Mouse (Mus musculus) T-helper 17 cell (primary cell): ENCODE data around the gene Fn3k.

Experiments
- in situ Hi-C, 2 experiments: fragments of 300-600 bp; cut with MboI, MseI; formaldehyde crosslinking; loops; 1 replicate in 1 of 2; 2 replicates in 1 of 2; pipeline ENCODE4 v1.15.1; 2025; ENCODE audit warnings: high pct_unique_total_duplicates in 2 of 2

The Fn3k gene

DNA sequence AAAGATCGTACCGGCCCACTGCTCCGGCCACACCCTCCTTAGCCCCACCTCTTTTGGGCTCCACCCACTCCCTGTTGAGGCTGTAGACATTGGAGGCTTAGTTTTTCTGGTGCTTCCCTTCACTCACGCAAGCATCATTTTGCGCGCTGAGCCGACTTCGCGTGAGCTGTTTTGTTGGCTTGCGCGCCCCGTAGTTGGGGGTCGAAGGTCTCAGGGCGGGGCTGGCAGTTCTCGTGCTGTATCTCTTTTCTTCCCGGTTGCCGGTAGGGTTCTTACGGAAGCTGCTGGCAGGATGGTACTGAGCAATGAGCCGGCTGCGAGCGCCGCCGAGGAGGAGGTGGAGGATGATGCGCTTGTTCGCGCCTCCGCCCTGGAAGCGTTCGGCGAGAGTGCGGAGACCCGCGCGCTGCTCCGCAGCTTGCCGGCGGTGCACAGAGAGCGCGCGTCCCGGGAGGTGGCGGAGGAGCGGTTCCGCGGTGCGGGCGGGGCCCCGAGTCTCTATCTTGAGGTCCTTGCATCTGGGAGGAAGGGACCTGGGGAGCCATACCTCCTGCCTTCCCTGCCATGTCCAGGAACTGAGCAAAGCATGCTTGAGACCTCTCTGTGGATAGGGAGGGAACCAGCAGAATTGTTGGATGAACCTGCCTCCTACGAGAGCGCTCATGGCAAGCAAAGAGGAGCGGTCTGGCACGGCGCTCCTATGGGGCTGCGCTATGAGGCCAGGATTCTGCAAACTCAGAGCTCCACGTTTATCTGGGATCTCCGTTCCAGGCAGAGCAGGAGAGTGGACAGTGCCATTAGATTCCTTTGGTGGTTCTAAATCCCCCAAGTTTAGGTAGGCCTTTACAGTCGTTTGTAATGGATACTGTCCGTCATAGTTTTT, 17.3 kb downstream of the Fn3k start, which contains the start of gene Tbcd:
Gene Tbcd, plus strand, starts transcription at position 197 of the 883 bp plus-strand sequence.
- in situ Hi-C loops: loop anchor here in 1 of 2 experiments (5.0 kb wide), 1 partner anchor 80 kb away; no protein-coding TSS in a partner anchor

DNA sequence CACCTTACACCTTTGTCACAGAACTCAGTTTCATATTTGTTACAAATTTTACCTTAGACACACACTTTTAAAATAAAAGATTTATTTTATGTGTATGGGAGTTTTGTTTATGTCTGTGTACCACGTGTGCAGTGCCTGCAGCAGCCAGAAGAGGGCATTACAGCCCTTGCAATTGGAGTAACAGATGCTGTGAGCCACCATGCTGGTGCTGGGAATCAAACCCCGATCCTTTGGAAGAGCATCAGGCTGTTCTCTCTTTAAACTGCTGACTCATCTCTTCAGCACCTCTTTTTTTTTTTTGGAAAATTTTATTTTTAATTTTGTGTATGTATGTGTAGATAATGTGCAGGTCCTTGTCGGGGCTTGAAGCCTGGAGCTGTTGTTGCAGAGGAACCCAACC, 23.2 kb downstream of the Fn3k start:
- in situ Hi-C loops: no loop called here

DNA sequence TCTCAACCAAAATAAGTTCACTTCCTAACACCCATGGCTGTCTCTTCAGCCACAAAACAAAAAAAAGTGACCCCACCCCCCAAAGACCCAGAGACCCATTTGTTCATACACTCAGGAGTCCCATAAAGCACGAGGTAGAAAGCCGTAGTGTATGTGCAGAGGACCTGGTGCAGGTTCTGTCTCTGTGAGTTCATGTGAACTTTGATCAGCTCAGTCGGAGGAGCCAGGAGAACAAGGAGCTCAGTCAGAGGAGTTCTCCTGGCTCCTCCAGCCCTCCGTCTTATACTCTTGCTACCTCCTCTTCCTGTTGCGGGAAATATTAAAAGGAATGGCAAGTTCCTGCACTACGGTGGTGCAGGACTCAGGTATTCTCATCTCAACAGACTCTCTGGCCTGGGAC, 32.7 kb downstream of the Fn3k start:
- in situ Hi-C loops: no loop called here

DNA sequence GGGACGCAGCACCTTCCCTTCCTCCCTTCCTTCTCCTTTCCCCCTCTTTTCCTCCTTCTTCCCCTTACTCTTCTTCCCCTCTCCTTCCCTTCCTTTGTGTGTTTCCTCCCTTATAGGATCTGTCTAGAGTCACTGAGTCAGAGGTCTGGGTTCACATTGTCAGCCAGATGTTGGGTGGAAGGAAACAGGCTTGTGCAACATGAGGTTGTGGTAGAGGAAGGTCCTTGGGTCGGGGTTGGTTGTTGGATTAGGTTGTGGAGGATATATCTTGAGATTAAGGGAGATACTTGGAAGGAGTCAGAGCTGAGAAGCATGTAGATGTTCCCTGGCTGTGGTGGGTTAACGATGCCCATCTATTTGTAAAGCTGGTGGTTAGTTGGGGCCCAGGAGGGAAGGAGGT, 40.1 kb downstream of the Fn3k start:
- in situ Hi-C loops: loop anchor here (5.0 kb wide), 1 partner anchor 332 kb away; no protein-coding TSS in a partner anchor

DNA sequence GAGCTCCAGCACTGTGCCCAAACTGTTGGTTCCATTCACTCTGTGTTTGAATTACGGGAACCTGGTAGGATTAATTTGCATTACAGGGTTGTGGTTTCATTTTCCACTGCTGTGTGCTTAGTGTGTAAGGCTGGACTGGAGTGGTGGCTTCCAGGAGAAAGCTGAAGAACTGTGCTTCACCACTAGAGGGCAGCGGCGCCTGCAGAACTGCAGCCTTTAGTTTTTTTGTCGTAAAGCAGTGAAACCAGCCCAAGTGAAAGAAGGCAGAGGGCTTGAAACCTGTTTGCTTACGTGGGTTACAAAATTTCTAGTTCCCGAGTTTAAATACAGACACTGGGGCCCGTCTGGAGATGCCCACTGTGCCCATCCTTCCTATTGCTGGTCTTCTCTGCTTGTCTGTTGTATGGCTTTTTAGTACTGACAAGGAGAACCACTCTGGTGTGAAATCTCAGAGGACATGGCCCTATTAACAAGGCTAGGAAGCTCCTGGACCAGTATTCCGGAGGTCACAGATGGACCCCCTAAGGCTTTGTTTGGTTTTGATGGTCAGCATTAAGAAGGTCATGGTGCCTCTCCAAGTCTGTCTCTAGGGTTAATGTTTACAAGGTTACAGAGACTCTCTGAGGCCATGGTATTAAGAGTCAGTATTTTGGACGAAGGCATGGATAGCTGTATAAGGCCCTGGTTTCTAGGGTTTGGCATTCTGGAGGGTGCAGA, 41.1 kb downstream of the Fn3k start:
- in situ Hi-C loops: loop anchor here in 1 of 2 experiments (5.0 kb wide), 1 partner anchor 331 kb away; no protein-coding TSS in a partner anchor

DNA sequence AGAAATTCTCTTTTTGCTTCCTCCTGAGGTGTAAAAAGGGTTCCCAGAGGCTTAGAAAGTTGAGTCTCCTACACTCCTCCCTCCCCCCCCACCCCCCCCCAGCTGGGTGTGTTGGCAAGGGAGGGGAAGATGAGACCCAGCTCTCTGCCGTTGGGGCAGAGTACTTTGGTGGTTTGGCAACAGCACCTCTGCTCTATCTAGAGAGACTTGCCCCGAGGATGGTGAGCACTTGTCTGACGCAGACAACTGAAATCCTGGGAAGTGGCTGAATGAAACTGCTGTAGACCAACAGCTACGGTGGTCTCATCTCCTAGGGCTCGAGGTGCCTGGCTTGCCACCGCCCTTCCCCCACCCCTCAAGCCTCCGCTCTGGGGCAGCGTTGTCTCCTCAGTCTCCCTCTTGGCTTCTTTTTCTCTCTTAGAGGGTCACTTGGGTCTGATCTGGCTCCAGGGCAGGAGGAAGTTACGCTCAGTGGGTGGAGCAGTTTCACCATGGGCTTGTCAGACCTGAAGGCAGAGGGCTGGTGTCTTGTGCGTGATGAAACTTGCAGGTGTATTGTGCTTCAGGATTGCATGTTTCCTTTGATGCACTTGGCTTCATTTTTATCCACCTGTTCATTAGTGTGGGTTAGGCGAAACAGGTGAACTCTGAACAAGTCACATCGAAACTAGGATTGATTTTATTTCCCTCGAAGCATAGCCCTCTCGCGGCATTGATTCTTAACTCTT, 44.9 kb downstream of the Fn3k start:
- in situ Hi-C loops: loop anchor here in 1 of 2 experiments (5.0 kb wide), 1 partner anchor 328 kb away; no protein-coding TSS in a partner anchor

DNA sequence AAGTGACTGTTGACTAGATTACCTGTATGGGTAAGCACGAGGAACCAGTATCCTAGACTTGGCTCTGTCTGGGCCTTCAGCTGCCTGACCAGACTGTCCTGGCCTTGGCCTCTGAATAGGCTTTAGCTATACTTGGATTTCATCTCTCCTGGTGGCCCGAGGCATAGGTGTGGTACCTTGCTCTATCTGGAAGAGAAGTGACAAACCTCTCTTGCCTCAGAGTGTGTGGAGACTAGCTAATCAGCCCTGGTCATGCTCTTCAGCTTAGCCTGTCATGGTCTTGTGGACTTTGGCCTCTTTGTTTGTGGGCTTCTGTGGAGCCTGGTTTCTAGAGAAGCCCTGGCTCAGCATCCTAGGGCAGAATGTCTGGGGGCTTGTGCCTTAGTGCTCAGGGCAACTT, 46.4 kb downstream of the Fn3k start:
- in situ Hi-C loops: no loop called here

DNA sequence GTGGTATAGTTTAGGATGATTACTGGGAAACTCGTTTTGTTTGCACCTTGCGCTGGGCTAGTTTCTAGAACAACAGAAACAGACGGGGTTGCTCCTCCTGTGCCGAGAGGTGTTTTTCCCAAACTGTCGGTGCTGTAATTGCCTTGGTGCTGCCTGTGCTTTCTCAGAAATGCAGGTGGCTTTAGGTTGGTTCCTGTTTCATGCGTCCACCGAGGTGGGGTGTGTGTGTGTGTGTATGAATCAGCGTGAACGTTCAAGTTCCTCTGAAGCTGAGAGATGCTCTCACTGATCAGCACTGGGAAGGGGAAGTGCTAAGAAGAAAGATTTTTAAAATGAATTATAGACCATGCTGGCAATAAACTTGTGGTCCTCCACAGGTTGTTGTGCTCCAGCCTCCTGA, 51.2 kb downstream of the Fn3k start:
- in situ Hi-C loops: no loop called here

DNA sequence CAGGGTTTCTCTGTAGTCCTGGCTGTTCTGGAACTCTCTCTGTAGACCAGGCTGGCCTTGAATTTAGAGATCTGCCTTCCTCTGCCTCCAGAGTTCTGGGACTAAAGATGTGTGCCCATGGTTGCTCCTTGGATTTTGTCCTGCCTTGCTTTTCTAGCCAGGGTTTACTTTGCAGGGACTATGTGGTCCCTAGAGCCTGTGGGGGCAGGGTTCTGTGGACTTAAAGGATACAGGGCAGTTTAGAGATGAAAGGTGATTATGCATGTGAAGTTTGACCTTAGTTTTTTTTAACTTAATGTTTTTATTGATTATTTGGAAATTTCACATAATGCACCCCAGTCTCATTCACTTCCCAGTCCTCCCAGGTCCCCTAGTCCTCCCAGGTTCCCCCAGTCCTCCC, 55.9 kb downstream of the Fn3k start:
- in situ Hi-C loops: loop anchor here in 1 of 2 experiments (10.0 kb wide), 1 partner anchor 1466 kb away; no protein-coding TSS in a partner anchor
